ENCODE assay signal across 7 mouse cellular contexts in the genomic region with DNA sequence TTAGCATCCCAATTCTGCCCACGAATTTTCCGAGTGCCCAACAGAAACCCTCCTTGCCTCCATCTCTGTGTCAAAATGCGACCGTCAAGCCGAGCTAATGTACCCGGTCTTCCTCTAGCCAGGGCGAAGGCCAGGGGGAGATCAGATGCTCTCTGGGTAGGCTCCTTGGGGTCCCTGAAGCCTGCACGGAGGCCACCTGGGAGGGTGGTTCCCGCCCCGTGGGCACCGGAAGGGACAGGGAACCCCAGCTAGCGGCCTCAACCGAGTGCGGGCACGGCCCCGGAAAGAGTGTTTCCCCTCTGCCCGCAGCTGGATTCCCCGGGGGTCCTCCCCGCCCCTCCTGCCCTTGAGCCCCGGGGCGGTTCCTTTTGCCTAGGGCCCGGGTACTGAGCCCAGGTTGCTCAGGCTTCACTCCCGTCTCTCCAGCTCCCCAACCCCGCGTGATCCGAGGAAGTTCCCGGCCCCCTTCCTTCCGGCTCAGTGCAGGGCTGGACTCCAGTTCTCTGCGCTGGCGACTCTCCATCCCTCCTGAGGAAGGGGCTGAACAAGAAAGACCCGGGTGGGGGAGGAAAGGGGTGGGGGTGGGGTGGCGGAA. TPM values are rescaled to one million over a fixed set of nuclear protein-coding genes. Genes with fewer than 3 reads are reported as not detected.
DNase-seq lines count a peak whose midpoint lies in the region; ATAC-seq and TF ChIP-seq lines count a peak whose summit lies in the region.

No protein-coding gene starts in this region.

- peak; percentile 71 for ATAC-seq in lung, embryonic 14.5 days (ENCODE audit: insufficient read depth)
- ATAC-seq in heart, embryonic 16.5 days (replicated peaks; ENCODE audit: extremely low read depth, insufficient read depth, low FRiP score) = 0 out of 2 replicates have a peak, but pooled peaks have one; percentile 23
- ATAC-seq in megakaryocyte, adult 5-6 weeks (ENCODE audit: poor library complexity, severe bottlenecking) = 0 out of 2 replicates have a peak, but pooled peaks have one; percentile 25

- no peaks in the 10 kb centered on the region for H3K36me3 ChIP-seq in lung, embryonic 14.5 days (ENCODE audit: insufficient read depth)
- no peaks in the 10 kb centered on the region for H3K36me3 ChIP-seq in heart, embryonic 16.5 days (ENCODE audit: control insufficient read depth, insufficient read depth)

- intact Hi-C loops in gastrocnemius, postnatal 14 days (cut with DNase I; ENCODE audit: low total_unique reads) = no loop called here

- peak overlapping the region; percentile 98 for H3K4me2 ChIP-seq in lung, embryonic 14.5 days
- H3K4me2 ChIP-seq in heart, embryonic 16.5 days (ENCODE audit: low read depth, low read length) = peak overlapping the region; percentile 98

- DNase-seq in lung, embryonic 14.5 days = peak; percentile 51
- no peak for DNase-seq in lung, postnatal 36 days
- DNase-seq in embryo, embryonic 9.5 days (ENCODE audit: extremely low spot score) = peak; percentile 49
- DNase-seq in thymus, postnatal 0 days (ENCODE audit: low spot score) = peak; percentile 44
- DNase-seq in gastrocnemius, postnatal 14 days = no peak

- H3K4me1 ChIP-seq in lung, embryonic 14.5 days (ENCODE audit: insufficient read depth) = 0 out of 2 replicates have a peak, but pooled peaks cover 3% of the 10 kb centered on the region
- H3K4me1 ChIP-seq in heart, embryonic 16.5 days (ENCODE audit: control insufficient read depth, insufficient read depth, low read length) = peaks cover 16% of the 10 kb centered on the region

- peak overlapping the region; percentile 56 for H3K4me3 ChIP-seq in lung, embryonic 14.5 days (ENCODE audit: low read depth, low read length)
- H3K4me3 ChIP-seq in heart, embryonic 16.5 days (ENCODE audit: low read length) = peak overlapping the region; percentile 63

- peaks cover 54% of the 10 kb centered on the region for H3K27me3 ChIP-seq in lung, embryonic 14.5 days (ENCODE audit: insufficient read depth, low read length)
- peaks cover 43% of the 10 kb centered on the region for H3K27me3 ChIP-seq in heart, embryonic 16.5 days (ENCODE audit: control insufficient read depth, insufficient read depth, low read length)

- no peaks in the 10 kb centered on the region for H3K9me3 ChIP-seq in lung, embryonic 14.5 days (ENCODE audit: low read depth, low read length)
- no peaks in the 10 kb centered on the region for H3K9me3 ChIP-seq in heart, embryonic 16.5 days (replicated peaks; ENCODE audit: control insufficient read depth, low read length)

- TF ChIP-seq CTCF in lung, embryonic 14.5 days (IDR thresholded peaks at IDR 0.05; ENCODE audit: low read depth) = no peak

- H3K9ac ChIP-seq in lung, embryonic 14.5 days = peak overlapping the region; percentile 46
- H3K9ac ChIP-seq in heart, embryonic 16.5 days (ENCODE audit: low read length) = peak overlapping the region; percentile 70

- under 1% methylated on average over 32 of the region's 32 CpGs for WGBS in lung, embryonic 14.5 days
- WGBS in heart, embryonic 16.5 days = under 1% methylated on average over 30 of the region's 32 CpGs

- H3K27ac ChIP-seq in lung, embryonic 14.5 days (ENCODE audit: low read depth) = no peak overlapping the region
- H3K27ac ChIP-seq in heart, embryonic 16.5 days (ENCODE audit: low read length) = no peak overlapping the region

RNA-seq across cellular contexts. Expression of a gene that starts 1.4 kb away (rescaled TPM):
- polyA plus RNA-seq in lung, embryonic 14.5 days (2014; fragmentation: Nextera tagmentation; extraction: Ambion mirVana) = 0.30 and 0.89 TPM in 2 replicates
- 0.34 and 0.59 TPM in 2 replicates for polyA plus RNA-seq in heart, embryonic 16.5 days (2015; fragmentation: Nextera tagmentation; extraction: Ambion mirVana)
- not detected in 2 replicates for total RNA-seq in megakaryocyte, adult 5-6 weeks (2015)
- total RNA-seq in megakaryocyte, adult 5-6 weeks (2017) = 0.07 and 0.24 TPM in 2 replicates
- 1.3 and 1.4 TPM in 2 replicates for polyA plus RNA-seq in thymus, postnatal 0 days (2015; fragmentation: Nextera tagmentation; extraction: Ambion mirVana)
- not detected for total RNA-seq in gastrocnemius, postnatal 14 days (2021)

RNA-seq across cellular contexts. Expression of a gene that starts 57.6 kb away (rescaled TPM):
- polyA plus RNA-seq in lung, embryonic 14.5 days (2014; fragmentation: Nextera tagmentation; extraction: Ambion mirVana) = 24.5 and 25.1 TPM in 2 replicates
- polyA plus RNA-seq in heart, embryonic 16.5 days (2015; fragmentation: Nextera tagmentation; extraction: Ambion mirVana) = 38.6 and 41.4 TPM in 2 replicates
- total RNA-seq in megakaryocyte, adult 5-6 weeks (2015) = 36.0 and 47.6 TPM in 2 replicates
- total RNA-seq in megakaryocyte, adult 5-6 weeks (2017) = 13.5 and 19.5 TPM in 2 replicates
- 67.6 and 82.6 TPM in 2 replicates for polyA plus RNA-seq in thymus, postnatal 0 days (2015; fragmentation: Nextera tagmentation; extraction: Ambion mirVana)
- 10 to 100 TPM; 14.3 to 14.4 TPM for total RNA-seq in gastrocnemius, postnatal 14 days (2021)

Comparison
In these comparisons a context has a peak if more than half of its experiments do, and no peak if none do; other contexts are left out.
1. DNase-seq: peak in lung, embryonic 14.5 days (single experiment), embryo, embryonic 9.5 days (single experiment) and thymus, postnatal 0 days (single experiment); none in lung, postnatal 36 days (single experiment) and gastrocnemius, postnatal 14 days (single experiment).
2. Peak in every context shown above with its lines, with median percentiles within 50 percentile points of each other: ATAC-seq.